Mouse (Mus musculus): ENCODE data around the gene Clybl.

Gene Clybl

GRCm38 (mm10) chr14:122390935-122391334, 209.4 kb downstream of the Clybl start:
- peak; percentile 60 for DNase-seq

GRCm38 (mm10) chr14:122393119-122393518, 211.6 kb downstream of the Clybl start:
- DNase-seq: no peak

GRCm38 (mm10) chr14:122398676-122399075, 217.2 kb downstream of the Clybl start:
- DNase-seq: no peak

- no peak for DNase-seq
Observed at GRCm38 (mm10) chr14:122399906-122400305, 218.4 kb downstream of the Clybl start.

GRCm38 (mm10) chr14:122401886-122402285, 220.4 kb downstream of the Clybl start:
- DNase-seq: no peak

GRCm38 (mm10) chr14:122402716-122403258, 221.3 kb downstream of the Clybl start:
- no peak for DNase-seq

- DNase-seq: no peak
Observed at GRCm38 (mm10) chr14:122403422-122403940, 222.0 kb downstream of the Clybl start.

GRCm38 (mm10) chr14:122404596-122405154, 223.2 kb downstream of the Clybl start:
- DNase-seq: no peak

GRCm38 (mm10) chr14:122405236-122405635, 223.7 kb downstream of the Clybl start:
- DNase-seq: no peak

GRCm38 (mm10) chr14:122405897-122406540, 224.5 kb downstream of the Clybl start:
- no peak for DNase-seq

- no peak for DNase-seq
Observed at GRCm38 (mm10) chr14:122406541-122407219, 225.2 kb downstream of the Clybl start.

- no peak for DNase-seq
Observed at GRCm38 (mm10) chr14:122412841-122413541, 231.5 kb downstream of the Clybl start.

- no peak for DNase-seq
Observed at GRCm38 (mm10) chr14:122413542-122413928, 232.0 kb downstream of the Clybl start.

- no peak for DNase-seq
Observed at GRCm38 (mm10) chr14:122414786-122415185, 233.3 kb downstream of the Clybl start.

- DNase-seq: no peak
Observed at GRCm38 (mm10) chr14:122416166-122416771, 234.8 kb downstream of the Clybl start.

GRCm38 (mm10) chr14:122424441-122424840, 242.9 kb downstream of the Clybl start:
- no peak for DNase-seq

- no peak for DNase-seq
Observed at GRCm38 (mm10) chr14:122426529-122427203, 245.2 kb downstream of the Clybl start.

GRCm38 (mm10) chr14:122427204-122427560, 245.7 kb downstream of the Clybl start:
- DNase-seq: no peak

GRCm38 (mm10) chr14:122427654-122428053, 246.2 kb downstream of the Clybl start:
- no peak for DNase-seq

GRCm38 (mm10) chr14:122432558-122432957, 251.1 kb downstream of the Clybl start:
- DNase-seq: no peak

GRCm38 (mm10) chr14:122434039-122434438, 252.5 kb downstream of the Clybl start:
- no peak for DNase-seq

GRCm38 (mm10) chr14:122436850-122437249, 255.3 kb downstream of the Clybl start:
- DNase-seq: no peak

Measured in cerebellum, adult 11-12 months (tissue).